Mouse (Mus musculus): Measurements from ENCODE around the gene Trmt10a. TPM values are rescaled to one million over a fixed set of nuclear protein-coding genes. Genes with fewer than 3 reads are reported as not detected.

The Trmt10a gene
- polyA plus RNA-seq, 1 experiment: 5.8 TPM

- no peaks in the 10 kb centered on the region for H3K27me3 ChIP-seq (ENCODE audit: control insufficient read depth, insufficient read depth, low read length)
- TF ChIP-seq POLR2A (IDR thresholded peaks at IDR 0.05; ENCODE audit: borderline replicate concordance, insufficient read depth, low read length) (no peak), CTCF (IDR thresholded peaks at IDR 0.05; ENCODE audit: borderline replicate concordance, insufficient read depth, low read depth, low read length) (no peak)
- no peaks in the 10 kb centered on the region for H3K4me1 ChIP-seq (ENCODE audit: control insufficient read depth, insufficient read depth, low read length)
- H3K4me3 ChIP-seq (replicated peaks; ENCODE audit: insufficient read depth, low read depth, low read length): no peak overlapping the region
- H3K27ac ChIP-seq (ENCODE audit: insufficient read depth, low read length): no peak overlapping the region
- 40% methylated on average over 5 of the region's 5 CpGs for WGBS
- DNase-seq: no peak
Measured at GRCm38 (mm10) chr3:138105056-138105455, 38.2 kb upstream of the Trmt10a start.

- 96% methylated on average over 10 of the region's 10 CpGs for WGBS
Measured at GRCm38 (mm10) chr3:138106887-138107286, 36.4 kb upstream of the Trmt10a start.

GRCm38 (mm10) chr3:138110910-138111782 lies 32.1 kb upstream of the Trmt10a start:
- no peak for DNase-seq
- TF ChIP-seq POLR2A (IDR thresholded peaks at IDR 0.05; ENCODE audit: borderline replicate concordance, insufficient read depth, low read length) (no peak), CTCF (IDR thresholded peaks at IDR 0.05; ENCODE audit: borderline replicate concordance, insufficient read depth, low read depth, low read length) (no peak)
- Histone ChIP-seq H3K27ac (ENCODE audit: insufficient read depth, low read length) (no peak overlapping the region), H3K4me1 (ENCODE audit: control insufficient read depth, insufficient read depth, low read length) (no peaks in the 10 kb centered on the region), H3K27me3 (ENCODE audit: control insufficient read depth, insufficient read depth, low read length) (no peaks in the 10 kb centered on the region), H3K4me3 (replicated peaks; ENCODE audit: insufficient read depth, low read depth, low read length) (no peak overlapping the region)
- WGBS: 93% methylated on average over 19 of the region's 19 CpGs

More at GRCm38 (mm10) chr3:138106887-138107286, 36.4 kb upstream of the Trmt10a start:
- no peaks in the 10 kb centered on the region for H3K4me1 ChIP-seq (ENCODE audit: control insufficient read depth, insufficient read depth, low read length)
- DNase-seq: no peak
- no peak for TF ChIP-seq POLR2A (IDR thresholded peaks at IDR 0.05; ENCODE audit: borderline replicate concordance, insufficient read depth, low read length)
- TF ChIP-seq CTCF (IDR thresholded peaks at IDR 0.05; ENCODE audit: borderline replicate concordance, insufficient read depth, low read depth, low read length): no peak
- no peak overlapping the region for H3K4me3 ChIP-seq (replicated peaks; ENCODE audit: insufficient read depth, low read depth, low read length)
- no peak overlapping the region for H3K27ac ChIP-seq (ENCODE audit: insufficient read depth, low read length)
- H3K27me3 ChIP-seq (ENCODE audit: control insufficient read depth, insufficient read depth, low read length): no peaks in the 10 kb centered on the region

DNA sequence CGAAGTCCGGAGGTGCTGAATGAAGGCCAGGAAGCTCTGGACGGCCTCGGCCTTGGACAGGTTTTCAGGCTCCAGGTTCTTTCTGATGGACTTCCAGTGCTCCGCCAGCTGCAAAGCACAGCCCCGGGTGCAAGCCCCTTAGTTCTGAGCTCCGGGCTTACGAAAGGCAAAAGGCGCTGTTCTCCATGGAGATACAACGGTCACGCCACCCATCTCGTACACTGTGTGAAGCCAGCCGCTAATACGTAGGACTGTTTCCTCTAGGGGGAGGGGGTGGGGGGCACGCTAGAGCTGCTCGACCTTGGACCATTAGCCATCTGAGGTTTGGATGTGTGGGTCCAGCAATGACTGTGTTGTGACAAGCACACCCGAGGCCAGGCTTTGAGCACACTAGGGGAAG lies 29.1 kb upstream of the Trmt10a start:
- no peak for DNase-seq
- Histone ChIP-seq H3K4me1 (ENCODE audit: control insufficient read depth, insufficient read depth, low read length) (no peaks in the 10 kb centered on the region), H3K27ac (ENCODE audit: insufficient read depth, low read length) (no peak overlapping the region), H3K27me3 (ENCODE audit: control insufficient read depth, insufficient read depth, low read length) (no peaks in the 10 kb centered on the region), H3K4me3 (replicated peaks; ENCODE audit: insufficient read depth, low read depth, low read length) (no peak overlapping the region)
- 77% methylated on average over 17 of the region's 17 CpGs for WGBS
- TF ChIP-seq POLR2A (IDR thresholded peaks at IDR 0.05; ENCODE audit: borderline replicate concordance, insufficient read depth, low read length) (no peak), CTCF (IDR thresholded peaks at IDR 0.05; ENCODE audit: borderline replicate concordance, insufficient read depth, low read depth, low read length) (no peak)

- Histone ChIP-seq H3K27ac (ENCODE audit: insufficient read depth, low read length) (no peak overlapping the region), H3K4me3 (replicated peaks; ENCODE audit: insufficient read depth, low read depth, low read length) (no peak overlapping the region), H3K4me1 (ENCODE audit: control insufficient read depth, insufficient read depth, low read length) (no peaks in the 10 kb centered on the region), H3K27me3 (ENCODE audit: control insufficient read depth, insufficient read depth, low read length) (no peaks in the 10 kb centered on the region)
- no peak for DNase-seq
- 75% methylated on average over 4 of the region's 4 CpGs for WGBS
- TF ChIP-seq CTCF (IDR thresholded peaks at IDR 0.05; ENCODE audit: borderline replicate concordance, insufficient read depth, low read depth, low read length): no peak
- no peak for TF ChIP-seq POLR2A (IDR thresholded peaks at IDR 0.05; ENCODE audit: borderline replicate concordance, insufficient read depth, low read length)
Measured at GRCm38 (mm10) chr3:138116871-138117270, 26.4 kb upstream of the Trmt10a start.

DNA sequence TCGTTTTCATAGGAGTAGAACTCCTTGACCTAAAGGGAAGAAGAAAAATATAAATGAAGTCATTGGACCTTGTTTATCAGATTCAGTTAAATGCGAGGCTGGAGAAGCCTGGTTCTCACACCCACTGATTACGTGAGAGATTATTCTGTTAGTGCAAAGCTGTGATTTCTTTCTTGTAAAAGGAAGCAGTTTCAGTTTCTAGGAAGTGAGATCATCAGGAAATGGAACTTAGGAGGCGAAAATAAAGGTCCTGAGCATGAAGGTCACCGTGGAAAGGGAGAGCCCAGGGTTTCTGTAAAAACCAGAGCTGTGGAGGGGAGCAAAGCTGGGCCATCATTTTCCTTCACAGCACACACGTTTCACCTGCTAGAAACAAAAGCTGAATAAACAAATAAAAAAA lies 24.9 kb upstream of the Trmt10a start:
- DNase-seq: no peak
- no peak overlapping the region for H3K4me3 ChIP-seq (replicated peaks; ENCODE audit: insufficient read depth, low read depth, low read length)
- no peak for TF ChIP-seq POLR2A (IDR thresholded peaks at IDR 0.05; ENCODE audit: borderline replicate concordance, insufficient read depth, low read length)
- no peak for TF ChIP-seq CTCF (IDR thresholded peaks at IDR 0.05; ENCODE audit: borderline replicate concordance, insufficient read depth, low read depth, low read length)
- H3K27ac ChIP-seq (ENCODE audit: insufficient read depth, low read length): no peak overlapping the region
- 85% methylated on average over 6 of the region's 6 CpGs for WGBS
- H3K27me3 ChIP-seq (ENCODE audit: control insufficient read depth, insufficient read depth, low read length): no peaks in the 10 kb centered on the region
- no peaks in the 10 kb centered on the region for H3K4me1 ChIP-seq (ENCODE audit: control insufficient read depth, insufficient read depth, low read length)

DNA sequence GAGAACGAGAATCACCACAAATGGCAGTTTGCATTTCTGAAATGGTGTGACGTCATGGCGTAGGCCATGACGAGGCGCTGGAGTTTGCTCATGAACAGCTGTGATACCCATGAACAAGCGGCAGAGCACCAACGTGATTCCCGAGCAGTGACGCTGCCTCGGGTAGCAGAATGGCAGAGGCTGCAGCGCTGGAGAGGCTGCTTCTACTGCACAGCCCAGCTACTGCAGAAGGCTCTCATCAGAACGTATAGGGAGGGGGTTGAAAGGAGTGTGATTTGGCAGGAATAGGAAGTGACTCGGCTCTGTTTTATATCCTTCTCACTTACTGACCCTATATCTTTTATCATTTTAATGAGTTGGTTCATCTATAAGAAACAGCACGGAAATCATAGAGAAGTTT lies 24.4 kb upstream of the Trmt10a start:
- TF ChIP-seq CTCF (IDR thresholded peaks at IDR 0.05; ENCODE audit: borderline replicate concordance, insufficient read depth, low read depth, low read length) (no peak), POLR2A (IDR thresholded peaks at IDR 0.05; ENCODE audit: borderline replicate concordance, insufficient read depth, low read length) (no peak)
- WGBS: 76% methylated on average over 14 of the region's 14 CpGs
- no peak for DNase-seq
- Histone ChIP-seq H3K27me3 (ENCODE audit: control insufficient read depth, insufficient read depth, low read length) (no peaks in the 10 kb centered on the region), H3K4me1 (ENCODE audit: control insufficient read depth, insufficient read depth, low read length) (no peaks in the 10 kb centered on the region), H3K27ac (ENCODE audit: insufficient read depth, low read length) (no peak overlapping the region), H3K4me3 (replicated peaks; ENCODE audit: insufficient read depth, low read depth, low read length) (no peak overlapping the region)
